In genomic region chr14:56375731-56376130, GRCm38 (mm10) we compare ENCODE assay signal across 7 mouse cellular contexts. TPM values are rescaled to one million over a fixed set of nuclear protein-coding genes. Genes with fewer than 3 reads are reported as not detected.
DNase-seq lines count a peak whose midpoint lies in the region; ATAC-seq and TF ChIP-seq lines count a peak whose summit lies in the region.

No protein-coding gene starts in this region.

- no peaks in the 10 kb centered on the region for H3K9me3 ChIP-seq in midbrain, postnatal 0 days (ENCODE audit: low read length)

- intact Hi-C loops in left cerebral cortex, postnatal 36 days (cut with DNase I), result loop anchor here (5.0 to 10.0 kb wide), 3 partner anchors 199 to 417 kb away; partner anchors contain the start of genes Cenpj and Parp4

- no peak overlapping the region for H3K27ac ChIP-seq in midbrain, postnatal 0 days (ENCODE audit: low read depth, low read length)

- no peaks in the 10 kb centered on the region for H3K27me3 ChIP-seq in midbrain, postnatal 0 days (ENCODE audit: insufficient read depth, low read length)

- peak; percentile 66; the same call in 1 of the 2 replicates for ATAC-seq in midbrain, postnatal 0 days (ENCODE audit: low FRiP score)

- no peak overlapping the region for H3K4me3 ChIP-seq in midbrain, postnatal 0 days (ENCODE audit: low read depth, low read length)

- no peak overlapping the region for H3K9ac ChIP-seq in midbrain, postnatal 0 days (replicated peaks; ENCODE audit: low read length, poor library complexity, severe bottlenecking)

- WGBS in midbrain, postnatal 0 days, result 5% methylated on average over 6 of the region's 6 CpGs

- peak; percentile 92 for TF ChIP-seq CTCF in midbrain, postnatal 0 days (IDR thresholded peaks at IDR 0.05)

- no peaks in the 10 kb centered on the region for H3K4me1 ChIP-seq in midbrain, postnatal 0 days (ENCODE audit: insufficient read depth, low read length)

- peak; percentile 46 for DNase-seq in WW6 (ENCODE audit: low read depth, low spot score)
- DNase-seq in cerebellum, adult 8-10 months, result peak; percentile 79
- peak; percentile 61 to 95 for DNase-seq in frontal cortex, adult 2 months (ENCODE audit: extremely low spot score in 1 of 2, low spot score in 1 of 2)
- DNase-seq in induced T-regulatory cell, adult 2 months (ENCODE audit: low read depth), result peak; percentile 86
- DNase-seq in left cerebral cortex, postnatal 36 days (ENCODE audit: low spot score in 2 of 2), result peak; percentile 70 to 82
- peak; percentile 94 for DNase-seq in midbrain, postnatal 0 days (ENCODE audit: low spot score)
- peak; percentile 51 to 63 for DNase-seq in spleen, postnatal 36 days (ENCODE audit: low spot score in 2 of 2)

- no peak overlapping the region for H3K4me2 ChIP-seq in midbrain, postnatal 0 days (ENCODE audit: low read depth, low read length, poor library complexity, severe bottlenecking)

- no peaks in the 10 kb centered on the region for H3K36me3 ChIP-seq in midbrain, postnatal 0 days (ENCODE audit: insufficient read depth, low read length)

RNA-seq across cellular contexts. Expression of gene Atp12a, which starts 10.9 kb away (rescaled TPM):
- 0.02 and 0.04 TPM in 2 replicates for polyA plus RNA-seq in frontal cortex, adult 2 months (2012; rRNA removed)
- total RNA-seq in left cerebral cortex, postnatal 36 days (2021), result under 1 TPM in 1 of 2 experiments, not detected in 1; 0.07 TPM
- total RNA-seq in midbrain, postnatal 0 days (2014; rRNA removed), result 0.22 and 0.47 TPM in 2 replicates
- 0.15 and 0.38 TPM in 2 replicates for polyA plus RNA-seq in midbrain, postnatal 0 days (2015; fragmentation: Nextera tagmentation; extraction: Ambion mirVana)

RNA-seq across cellular contexts. Expression of gene Rnf17, which starts 26.6 kb away (rescaled TPM):
- polyA plus RNA-seq in frontal cortex, adult 2 months (2012; rRNA removed), result 0.44 and 0.78 TPM in 2 replicates
- 1 to 10 TPM; 1.1 to 1.3 TPM for total RNA-seq in left cerebral cortex, postnatal 36 days (2021)
- total RNA-seq in midbrain, postnatal 0 days (2014; rRNA removed), result 0.82 and 1.7 TPM in 2 replicates
- polyA plus RNA-seq in midbrain, postnatal 0 days (2015; fragmentation: Nextera tagmentation; extraction: Ambion mirVana), result 0.62 and 1.0 TPM in 2 replicates
